Comparison of ENCODE assay signal across 8 mouse cellular contexts in the genomic region with DNA sequence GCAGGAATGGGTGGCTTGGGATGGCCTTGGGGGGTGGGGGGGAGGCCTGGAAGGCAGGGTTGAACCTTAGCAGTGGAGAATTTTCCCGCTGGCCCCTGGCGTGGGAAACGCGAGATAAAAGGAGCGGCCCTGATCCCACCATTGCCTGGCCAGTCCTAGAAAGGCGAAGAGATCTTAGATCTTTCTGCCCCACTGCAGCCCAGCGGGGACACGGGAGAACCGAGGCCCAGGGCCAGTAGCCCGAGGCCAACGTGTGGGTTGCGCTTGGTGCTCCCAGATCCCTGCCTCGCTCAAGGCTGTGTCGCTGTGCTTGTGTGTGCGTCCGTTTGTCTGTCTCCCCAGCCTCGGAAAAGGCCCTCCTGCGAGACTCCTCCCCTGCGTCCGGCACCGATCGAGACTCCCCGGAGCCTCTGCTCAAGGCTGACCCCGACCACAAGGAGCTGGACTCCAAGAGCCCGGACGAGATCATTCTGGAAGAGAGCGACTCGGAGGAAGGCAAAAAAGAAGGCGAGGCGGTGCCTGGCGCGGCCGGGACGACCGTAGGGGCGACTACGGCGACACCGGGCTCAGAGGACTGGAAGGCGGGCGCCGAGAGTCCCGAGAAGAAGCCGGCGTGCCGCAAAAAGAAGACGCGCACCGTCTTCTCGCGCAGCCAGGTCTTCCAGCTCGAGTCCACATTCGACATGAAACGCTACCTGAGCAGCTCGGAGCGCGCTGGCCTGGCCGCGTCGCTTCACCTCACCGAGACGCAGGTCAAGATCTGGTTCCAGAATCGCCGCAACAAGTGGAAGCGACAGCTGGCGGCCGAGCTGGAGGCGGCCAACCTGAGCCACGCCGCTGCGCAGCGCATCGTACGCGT. TPM values are rescaled to one million over a fixed set of nuclear protein-coding genes. Genes with fewer than 3 reads are reported as not detected.
DNase-seq lines count a peak whose midpoint lies in the region; ATAC-seq lines count a peak whose summit lies in the region.

No protein-coding gene starts in this region.

- no peak overlapping the region for H3K27ac ChIP-seq in forebrain, embryonic 11.5 days (ENCODE audit: low read depth, low read length)
- no peak overlapping the region for H3K27ac ChIP-seq in neural tube, embryonic 12.5 days

- H3K4me3 ChIP-seq in megakaryocyte, embryonic 14.5 days (replicated peaks): peak overlapping the region; percentile 80
- peak overlapping the region; percentile 34 for H3K4me3 ChIP-seq in forebrain, embryonic 11.5 days (ENCODE audit: low read depth, low read length)
- peak overlapping the region; percentile 39 for H3K4me3 ChIP-seq in neural tube, embryonic 12.5 days

- peak; percentile 71 for DNase-seq in forebrain, embryonic 11.5 days (ENCODE audit: low spot score)
- DNase-seq in kidney, postnatal 10 days: peak; percentile 24
- no peak for DNase-seq in left cerebral cortex, adult 11 months (ENCODE audit: low spot score)
- DNase-seq in frontal cortex, postnatal 25 days (ENCODE audit: low spot score in 2 of 2): no peak
- DNase-seq in spleen, postnatal 36 days (ENCODE audit: low spot score in 2 of 2): no peak

- peak overlapping the region; percentile 32; the same call in 1 of the 2 replicates for H3K4me2 ChIP-seq in forebrain, embryonic 11.5 days (ENCODE audit: low read depth, low read length, severe bottlenecking)
- peak overlapping the region; percentile 73 for H3K4me2 ChIP-seq in neural tube, embryonic 12.5 days (replicated peaks)

- no peak for ATAC-seq in megakaryocyte, adult 5-6 weeks (ENCODE audit: poor library complexity, severe bottlenecking)
- no peak for ATAC-seq in forebrain, embryonic 11.5 days (replicated peaks; ENCODE audit: low FRiP score)
- no peak for ATAC-seq in neural tube, embryonic 12.5 days (ENCODE audit: low FRiP score, low read depth)

- H3K4me1 ChIP-seq in megakaryocyte, embryonic 14.5 days: peaks cover 32% of the 10 kb centered on the region
- peaks cover 22% of the 10 kb centered on the region for H3K4me1 ChIP-seq in forebrain, embryonic 11.5 days (replicated peaks; ENCODE audit: control insufficient read depth, insufficient read depth, low read length)
- peaks cover 33% of the 10 kb centered on the region for H3K4me1 ChIP-seq in neural tube, embryonic 12.5 days

- H3K9me3 ChIP-seq in megakaryocyte, embryonic 14.5 days: no peaks in the 10 kb centered on the region
- H3K9me3 ChIP-seq in forebrain, embryonic 11.5 days (ENCODE audit: control insufficient read depth, low read length): no peaks in the 10 kb centered on the region
- no peaks in the 10 kb centered on the region for H3K9me3 ChIP-seq in neural tube, embryonic 12.5 days

- WGBS in forebrain, embryonic 11.5 days: under 1% methylated on average over 75 of the region's 75 CpGs
- WGBS in neural tube, embryonic 12.5 days: under 1% methylated on average over 75 of the region's 75 CpGs

- H3K36me3 ChIP-seq in megakaryocyte, embryonic 14.5 days (replicated peaks; ENCODE audit: low read length): no peaks in the 10 kb centered on the region
- H3K36me3 ChIP-seq in forebrain, embryonic 11.5 days (ENCODE audit: control insufficient read depth, insufficient read depth, low read length): no peaks in the 10 kb centered on the region
- no peaks in the 10 kb centered on the region for H3K36me3 ChIP-seq in neural tube, embryonic 12.5 days

- no peak overlapping the region for H3K9ac ChIP-seq in forebrain, embryonic 11.5 days (ENCODE audit: low read length)
- peak overlapping the region; percentile 33; the same call in 1 of the 2 replicates for H3K9ac ChIP-seq in neural tube, embryonic 12.5 days

- H3K27me3 ChIP-seq in megakaryocyte, embryonic 14.5 days (replicated peaks): peaks cover 95% of the 10 kb centered on the region
- peaks cover 96% of the 10 kb centered on the region for H3K27me3 ChIP-seq in forebrain, embryonic 11.5 days (ENCODE audit: control insufficient read depth, insufficient read depth, low read length)
- H3K27me3 ChIP-seq in neural tube, embryonic 12.5 days (replicated peaks): peaks cover 95% of the 10 kb centered on the region

RNA-seq across cellular contexts. Expression of a gene that starts 1.2 kb away (rescaled TPM):
- not detected in 2 replicates for polyA plus RNA-seq in megakaryocyte, embryonic 14.5 days (2012; ENCODE audit: insufficient read depth, low replicate concordance)
- not detected in 2 replicates for total RNA-seq in megakaryocyte, adult 5-6 weeks (2015)
- total RNA-seq in megakaryocyte, adult 5-6 weeks (2017): not detected in 2 replicates
- 0.29 and 0.31 TPM in 2 replicates for polyA plus RNA-seq in forebrain, embryonic 11.5 days (2014; fragmentation: Nextera tagmentation; extraction: Ambion mirVana)
- 1.7 and 2.2 TPM in 2 replicates for polyA plus RNA-seq in neural tube, embryonic 12.5 days (2016; fragmentation: Nextera tagmentation; extraction: Ambion mirVana)

RNA-seq across cellular contexts. Expression of a gene that starts 4.7 kb away (rescaled TPM):
- 0.19 TPM in 1 of 2 replicates, not detected in the other for polyA plus RNA-seq in megakaryocyte, embryonic 14.5 days (2012; ENCODE audit: insufficient read depth, low replicate concordance)
- total RNA-seq in megakaryocyte, adult 5-6 weeks (2015): 0.18 TPM in 1 of 2 replicates, not detected in the other
- total RNA-seq in megakaryocyte, adult 5-6 weeks (2017): 0.33 TPM in 1 of 2 replicates, not detected in the other
- 0.61 and 0.68 TPM in 2 replicates for polyA plus RNA-seq in forebrain, embryonic 11.5 days (2014; fragmentation: Nextera tagmentation; extraction: Ambion mirVana)
- polyA plus RNA-seq in neural tube, embryonic 12.5 days (2016; fragmentation: Nextera tagmentation; extraction: Ambion mirVana): 2.6 and 2.7 TPM in 2 replicates

RNA-seq across cellular contexts. Expression of a gene that starts 16.2 kb away (rescaled TPM):
- 3.4 and 51.6 TPM in 2 replicates for polyA plus RNA-seq in megakaryocyte, embryonic 14.5 days (2012; ENCODE audit: insufficient read depth, low replicate concordance)
- 151 and 167 TPM in 2 replicates for total RNA-seq in megakaryocyte, adult 5-6 weeks (2015)
- total RNA-seq in megakaryocyte, adult 5-6 weeks (2017): 89.6 and 91.0 TPM in 2 replicates
- 256 and 281 TPM in 2 replicates for polyA plus RNA-seq in forebrain, embryonic 11.5 days (2014; fragmentation: Nextera tagmentation; extraction: Ambion mirVana)
- 212 and 219 TPM in 2 replicates for polyA plus RNA-seq in neural tube, embryonic 12.5 days (2016; fragmentation: Nextera tagmentation; extraction: Ambion mirVana)

Comparison
In these comparisons a context has a peak if more than half of its experiments do, and no peak if none do; other contexts are left out.
1. DNase-seq: peak in forebrain, embryonic 11.5 days (single experiment) and kidney, postnatal 10 days (single experiment); none in left cerebral cortex, adult 11 months (single experiment), frontal cortex, postnatal 25 days (0 of 2) and spleen, postnatal 36 days (0 of 2).
2. Peak in every context shown above with its lines, with median percentiles within 50 percentile points of each other: H3K4me3 ChIP-seq.